Mouse (Mus musculus): ENCODE measurements around the gene Ubxn2a. TPM values are rescaled to one million over a fixed set of nuclear protein-coding genes. Genes with fewer than 3 reads are reported as not detected.

Ubxn2a gene
- polyA plus RNA-seq, 1 experiment = 5.9 TPM

- 91% methylated on average over 8 of the region's 8 CpGs for WGBS
- no peaks in the 10 kb centered on the region for H3K4me1 ChIP-seq (ENCODE audit: control insufficient read depth, insufficient read depth, low read length)
- no peak for TF ChIP-seq POLR2A (IDR thresholded peaks at IDR 0.05; ENCODE audit: borderline replicate concordance, extremely low read depth, low read depth, low read length)
- TF ChIP-seq CTCF (IDR thresholded peaks at IDR 0.05; ENCODE audit: insufficient read depth, low read length) = no peak
- no peak overlapping the region for H3K4me3 ChIP-seq (replicated peaks; ENCODE audit: extremely low read depth, low read depth, low read length)
- DNase-seq = no peak
Observed at GRCm38 (mm10) chr12:4842456-4842855, 65.0 kb downstream of the Ubxn2a start.

DNA sequence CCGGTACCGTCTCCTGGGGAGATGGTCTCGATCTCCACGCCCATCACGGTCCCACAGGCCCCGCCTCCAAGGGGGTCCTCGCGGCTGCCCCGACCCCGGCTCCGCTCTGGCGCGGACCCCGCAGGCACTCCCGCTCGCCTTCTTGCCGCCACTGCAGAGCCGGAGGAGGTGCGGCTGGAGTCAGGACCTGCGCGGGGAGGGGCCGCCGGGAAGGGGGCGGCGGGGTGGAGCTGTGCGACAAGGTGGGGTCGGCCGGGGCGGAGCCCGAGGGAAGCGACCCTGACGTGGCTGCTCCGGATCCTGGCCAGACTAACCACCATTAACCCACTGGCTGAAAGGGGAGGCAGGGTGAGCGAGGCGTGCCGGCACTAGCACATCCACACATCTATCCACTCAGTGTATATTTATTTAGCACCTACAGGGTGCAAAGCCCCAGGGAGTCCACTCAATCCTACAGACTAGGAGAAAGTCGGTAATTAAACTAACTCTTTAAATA lies 66.1 kb downstream of the Ubxn2a start, which contains the start of gene Fkbp1b:
TSS of gene Fkbp1b (minus strand) at position 200 of the 496 bp plus-strand sequence.
- no peak for TF ChIP-seq CTCF (IDR thresholded peaks at IDR 0.05; ENCODE audit: insufficient read depth, low read length)
- TF ChIP-seq POLR2A (IDR thresholded peaks at IDR 0.05; ENCODE audit: borderline replicate concordance, extremely low read depth, low read depth, low read length) = no peak
- DNase-seq = peak; percentile 51
- under 1% methylated on average over 36 of the region's 37 CpGs for WGBS
- peak within 1 kb of the TSS; percentile 65 for H3K4me3 ChIP-seq (replicated peaks; ENCODE audit: extremely low read depth, low read depth, low read length)
- no peaks in the 10 kb centered on the region for H3K4me1 ChIP-seq (ENCODE audit: control insufficient read depth, insufficient read depth, low read length)

DNA sequence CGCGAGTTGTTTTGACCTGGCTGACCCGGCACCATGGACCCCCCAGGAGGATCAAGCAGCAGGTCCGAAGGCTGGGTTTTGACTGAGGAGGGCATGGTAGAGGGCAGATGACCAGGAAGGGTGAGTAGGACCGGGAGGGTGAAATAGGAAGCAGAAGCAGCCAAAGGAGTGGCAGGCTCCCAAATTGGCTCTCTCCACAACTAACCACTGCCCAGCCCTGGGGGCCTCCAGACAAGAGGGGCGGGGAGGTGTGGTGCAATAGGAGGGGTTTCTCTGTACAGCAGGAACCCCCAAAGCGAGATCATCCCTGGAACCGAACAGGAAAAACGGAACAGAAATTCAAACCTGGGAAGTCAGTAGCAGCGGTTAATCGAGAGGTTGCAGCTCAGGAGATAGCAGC lies 66.8 kb downstream of the Ubxn2a start:
- peak; percentile 35 for DNase-seq
- no peak for TF ChIP-seq CTCF (IDR thresholded peaks at IDR 0.05; ENCODE audit: insufficient read depth, low read length)
- TF ChIP-seq POLR2A (IDR thresholded peaks at IDR 0.05; ENCODE audit: borderline replicate concordance, extremely low read depth, low read depth, low read length) = no peak

DNA sequence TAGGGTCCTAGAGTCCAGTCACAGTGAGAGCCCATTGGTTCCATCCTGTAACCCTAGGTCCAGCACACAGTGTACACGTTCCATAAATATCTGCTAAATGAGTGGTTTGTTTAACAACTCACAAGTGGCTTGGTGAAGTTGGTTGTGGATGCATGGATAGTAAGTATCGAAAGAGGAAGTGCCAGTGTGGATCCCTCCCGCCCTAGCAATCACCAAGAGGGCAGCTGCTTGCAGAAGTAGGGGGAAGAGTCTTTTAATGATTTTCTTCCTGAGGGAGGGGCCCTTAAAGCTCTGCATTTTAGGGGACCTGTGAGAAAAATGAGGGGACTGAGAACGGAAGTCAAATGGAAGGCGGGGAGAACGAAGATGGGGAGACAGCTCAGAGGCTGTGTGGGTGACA lies 67.5 kb downstream of the Ubxn2a start:
- no peaks in the 10 kb centered on the region for H3K4me1 ChIP-seq (ENCODE audit: control insufficient read depth, insufficient read depth, low read length)
- 44% methylated on average over 6 of the region's 6 CpGs for WGBS
- DNase-seq = no peak
- no peak overlapping the region for H3K4me3 ChIP-seq (replicated peaks; ENCODE audit: extremely low read depth, low read depth, low read length)
- TF ChIP-seq POLR2A (IDR thresholded peaks at IDR 0.05; ENCODE audit: borderline replicate concordance, extremely low read depth, low read depth, low read length) = no peak
- TF ChIP-seq CTCF (IDR thresholded peaks at IDR 0.05; ENCODE audit: insufficient read depth, low read length) = no peak

More for the DNA sequence above, 66.8 kb downstream of the Ubxn2a start:
- 2% methylated on average over 11 of the region's 11 CpGs for WGBS
- H3K4me3 ChIP-seq (replicated peaks; ENCODE audit: extremely low read depth, low read depth, low read length) = peak overlapping the region; percentile 65
- no peaks in the 10 kb centered on the region for H3K4me1 ChIP-seq (ENCODE audit: control insufficient read depth, insufficient read depth, low read length)

GRCm38 (mm10) chr12:4836959-4837358 lies 70.5 kb downstream of the Ubxn2a start:
- Histone ChIP-seq H3K4me1 (ENCODE audit: control insufficient read depth, insufficient read depth, low read length) (no peaks in the 10 kb centered on the region), H3K4me3 (replicated peaks; ENCODE audit: extremely low read depth, low read depth, low read length) (no peak overlapping the region)
- DNase-seq = no peak
- 46% methylated on average over 4 of the region's 4 CpGs for WGBS
- TF ChIP-seq POLR2A (IDR thresholded peaks at IDR 0.05; ENCODE audit: borderline replicate concordance, extremely low read depth, low read depth, low read length) = no peak
- no peak for TF ChIP-seq CTCF (IDR thresholded peaks at IDR 0.05; ENCODE audit: insufficient read depth, low read length)

Other genes with a start within 250 kb of the Ubxn2a start
- gene Fam228a, start 169.3 kb downstream of the Ubxn2a start, polyA plus RNA-seq (2012; rRNA removed) = not detected in 2 replicates
- 0.08 and 0.10 TPM in 2 replicates for gene Pfn4, start 138.7 kb downstream of the Ubxn2a start, polyA plus RNA-seq (2012; rRNA removed)
- gene Fam228b, start 138.4 kb downstream of the Ubxn2a start, polyA plus RNA-seq (2012; rRNA removed) = 0.12 and 0.72 TPM in 2 replicates
- 33.4 and 60.8 TPM in 2 replicates for gene Sf3b6, start 90.2 kb downstream of the Ubxn2a start, polyA plus RNA-seq (2012; rRNA removed)
- gene Fkbp1b, start 66.1 kb downstream of the Ubxn2a start, polyA plus RNA-seq (2012; rRNA removed) = 11.3 and 14.4 TPM in 2 replicates
- 5.2 and 6.0 TPM in 2 replicates for gene Wdcp, start 64.4 kb downstream of the Ubxn2a start, polyA plus RNA-seq (2012; rRNA removed)
- 2.5 and 4.1 TPM in 2 replicates for gene Mfsd2b, start 33.3 kb downstream of the Ubxn2a start, polyA plus RNA-seq (2012; rRNA removed)
- gene Atad2b, start 9.6 kb upstream of the Ubxn2a start, polyA plus RNA-seq (2012; rRNA removed) = 8.7 and 17.2 TPM in 2 replicates